Mouse (Mus musculus): ENCODE results near the gene Pla2g4c. TPM values are rescaled to one million over a fixed set of nuclear protein-coding genes. Genes with fewer than 3 reads are reported as not detected.

The Pla2g4c gene
- total RNA-seq (2023): 0.23 to 0.69 TPM (median 0.41 TPM) in 3 of 4 replicates, not detected in the other

GRCm38 (mm10) chr7:13324316-13324715 lies at the start of gene Pla2g4c:
TSS of gene Pla2g4c (plus strand) at chr7:13324655.

GRCm38 (mm10) chr7:13277081-13277480 lies 47.4 kb upstream of the Pla2g4c start, which contains the start of gene Lig1:
TSS of gene Lig1 (plus strand) at chr7:13277283.

DNA sequence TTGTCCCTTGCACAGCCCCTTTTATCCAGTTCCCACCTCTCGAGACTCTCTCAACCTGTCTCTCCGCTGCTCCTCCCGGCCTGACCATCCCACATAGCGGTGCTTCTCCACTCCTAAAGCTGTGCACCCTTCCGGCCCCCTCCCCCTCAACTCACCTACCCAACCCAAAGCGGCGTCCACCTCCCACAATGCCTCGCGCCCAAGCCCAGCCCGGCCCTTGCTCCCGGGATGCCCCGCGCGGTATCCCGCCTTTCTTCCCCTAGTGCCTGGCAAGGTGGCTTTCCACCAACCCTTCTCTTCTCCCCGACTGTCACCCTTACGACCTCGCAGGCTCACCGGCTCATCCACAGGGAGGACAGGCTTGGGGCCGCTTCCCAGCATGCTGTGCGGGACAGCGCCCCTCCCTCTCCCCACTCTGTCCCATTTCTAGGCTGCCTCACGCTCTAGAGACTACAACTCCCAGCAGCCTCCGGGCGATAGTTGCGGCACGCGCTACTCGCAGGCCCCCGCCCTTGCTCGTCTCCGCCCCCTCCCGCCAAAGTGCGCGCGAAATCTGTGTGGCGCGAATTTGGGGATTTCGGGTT lies 46.1 kb upstream of the Pla2g4c start, which contains the start of gene Zswim9:
Zswim9 (minus strand) TSS at position 414 of the 584 bp plus-strand sequence.

DNA sequence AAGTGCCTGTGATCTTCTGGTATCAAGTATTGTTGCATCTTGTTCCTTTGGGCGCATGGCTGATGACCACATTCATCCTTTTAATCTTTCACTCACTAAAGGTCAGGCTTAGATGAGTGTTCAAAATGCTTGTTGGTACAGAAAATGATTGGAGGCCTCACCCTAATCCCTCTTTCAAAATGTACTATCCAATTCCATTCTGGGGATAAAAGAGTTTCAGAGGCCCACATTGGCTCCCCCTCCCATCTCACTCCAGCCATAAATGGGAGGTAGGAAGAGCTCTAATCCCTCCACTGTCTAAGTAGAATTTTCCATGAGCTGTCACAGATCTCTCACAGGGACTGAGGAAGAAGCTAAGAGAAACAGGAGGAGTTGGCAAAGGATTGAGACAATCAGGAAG lies 73.4 kb downstream of the Pla2g4c start, which contains the start of gene Cabp5:
Cabp5 (plus strand) TSS at position 301 of the 400 bp plus-strand sequence.

Other genes with a start within 250 kb of the Pla2g4c start
- not detected in 4 replicates for gene Vmn1r85, start 229.5 kb upstream of the Pla2g4c start, total RNA-seq (2023)
- not detected in 4 replicates for gene Vmn1r86, start 204.7 kb upstream of the Pla2g4c start, total RNA-seq (2023)
- gene Vmn1r87, start 184.5 kb upstream of the Pla2g4c start, total RNA-seq (2023): not detected in 4 replicates
- gene Vmn1r88, start 165.1 kb upstream of the Pla2g4c start, total RNA-seq (2023): 0.17 to 0.28 TPM (median 0.21 TPM) in 3 of 4 replicates, not detected in the other
- gene Vmn1r89, start 111.6 kb upstream of the Pla2g4c start, total RNA-seq (2023): not detected in 4 replicates
- gene Lig1, start 47.4 kb upstream of the Pla2g4c start, total RNA-seq (2023): 27.4 to 31.7 TPM (median 31.1 TPM) in 4 replicates
- gene Zswim9, start 45.9 kb upstream of the Pla2g4c start, total RNA-seq (2023): 5.3 to 7.2 TPM (median 5.9 TPM) in 4 replicates
- not detected in 4 replicates for gene Cabp5, start 73.5 kb downstream of the Pla2g4c start, total RNA-seq (2023)
- not detected in 4 replicates for gene Bsph1, start 126.2 kb downstream of the Pla2g4c start, total RNA-seq (2023)
- not detected in 4 replicates for gene Bsph2, start 246.4 kb downstream of the Pla2g4c start, total RNA-seq (2023)

Data from B cell, adult 62 days (primary cell).